Mouse (Mus musculus) MEL (cell line): ENCODE results near the gene P4ha1. TPM values are rescaled to one million over a fixed set of nuclear protein-coding genes. Genes with fewer than 3 reads are reported as not detected.

ENCODE experiments used
- DNase-seq: peaks from one replicate; pipeline ENCODE4 v3.0.0; 2011; ENCODE audit warnings: low read depth, low spot score
- H3K27ac ChIP-seq: 2 replicates; pipeline ENCODE4 v1.5.1; 2012; ENCODE audit warnings: low read depth, mild to moderate bottlenecking, control low read depth, low read length, moderate library complexity; ENCODE audit not compliant: control insufficient read depth
- H3K27me3 ChIP-seq, 2 experiments: fragments of 150-350 bp in 1 of 2; sonication (generic) in 1 of 2; 2 replicates each; pipeline ENCODE4 v1.6.1; 2012; ENCODE audit warnings: low read length in 2 of 2, mild to moderate bottlenecking in 2 of 2, improper control_type of control experiment in 1 of 2, moderate library complexity in 1 of 2; ENCODE audit not compliant: insufficient read depth in 2 of 2, control insufficient read depth in 1 of 2
- H3K36me3 ChIP-seq, 2 experiments: 2 replicates each; pipeline ENCODE4 v1.6.1; 2012 to 2014; ENCODE audit warnings: low read length in 2 of 2, improper control_type of control experiment in 1 of 2, inconsistent platforms in 1 of 2, mild to moderate bottlenecking in 1 of 2; ENCODE audit not compliant: insufficient read depth in 2 of 2, control insufficient read depth in 1 of 2
- H3K4me1 ChIP-seq, 2 experiments: fragments of 150-350 bp in 1 of 2; sonication (generic) in 1 of 2; 2 replicates each; pipeline ENCODE4 v1.6.1; 2012; ENCODE audit warnings: low read length in 2 of 2, improper control_type of control experiment in 1 of 2, mild to moderate bottlenecking in 1 of 2; ENCODE audit not compliant: insufficient read depth in 2 of 2, control insufficient read depth in 1 of 2
- H3K4me3 ChIP-seq, 2 experiments: fragments of 150-350 bp in 1 of 2; sonication (generic) in 1 of 2; 2 replicates each; pipeline ENCODE4 v1.5.1; 2012; ENCODE audit warnings: low read depth in 2 of 2, low read length in 2 of 2, mild to moderate bottlenecking in 2 of 2, moderate library complexity in 2 of 2, control low read depth in 1 of 2, improper control_type of control experiment in 1 of 2; ENCODE audit not compliant: control insufficient read depth in 1 of 2, insufficient read depth in 1 of 2
- H3K79me2 ChIP-seq: 2 replicates; pipeline ENCODE4 v1.6.1; 2012; ENCODE audit warnings: mild to moderate bottlenecking, low read length, moderate library complexity; ENCODE audit not compliant: control insufficient read depth, poor library complexity, insufficient read depth
- H3K9ac ChIP-seq: 2 replicates; pipeline ENCODE4 v1.6.1; 2012; ENCODE audit warnings: low read depth, mild to moderate bottlenecking, control low read depth, low read length, moderate library complexity; ENCODE audit not compliant: control insufficient read depth, poor library complexity, severe bottlenecking
- H3K9me3 ChIP-seq: fragments of 150-350 bp; sonication (generic); replicated peaks from 2 replicates; pipeline ENCODE4 v1.6.1; 2012; ENCODE audit warnings: mild to moderate bottlenecking, low read length, improper control_type of control experiment, moderate library complexity; ENCODE audit not compliant: insufficient read depth
- BHLHE40 ChIP-seq: IDR thresholded peaks from 2 replicates; pipeline ENCODE4 v1.6.1; 2012; ENCODE audit warnings: low read depth, mild to moderate bottlenecking, inconsistent platforms, low read length, improper control_type of control experiment, borderline replicate concordance
- CTCF ChIP-seq, 3 experiments: IDR thresholded peaks in 2 of 3; conservative IDR thresholded peaks in 1 of 3; 2 replicates each; pipeline ENCODE4 v1.5.1; 2011 to 2012; ENCODE audit warnings: low read length in 3 of 3, low read depth in 2 of 3, mild to moderate bottlenecking in 2 of 3, improper control_type of control experiment in 1 of 3, inconsistent platforms in 1 of 3, mixed read lengths in 1 of 3, moderate library complexity in 1 of 3; ENCODE audit not compliant: control insufficient read depth in 1 of 3, insufficient read depth in 1 of 3, poor library complexity in 1 of 3, severe bottlenecking in 1 of 3
- ETS1 ChIP-seq: IDR thresholded peaks from 2 replicates; pipeline ENCODE4 v1.6.1; 2012; ENCODE audit warnings: low read depth, mild to moderate bottlenecking, inconsistent platforms, low read length, improper control_type of control experiment, moderate library complexity
- GABPA ChIP-seq: IDR thresholded peaks from 2 replicates; pipeline ENCODE4 v1.6.1; 2012; ENCODE audit warnings: low read depth, mild to moderate bottlenecking, inconsistent platforms, low read length, improper control_type of control experiment, moderate library complexity
- MAFK ChIP-seq: IDR thresholded peaks from 2 replicates; pipeline ENCODE4 v1.6.1; 2011; ENCODE audit warnings: low read depth, mild to moderate bottlenecking, low read length, improper control_type of control experiment, borderline replicate concordance
- MAX ChIP-seq: IDR thresholded peaks from 2 replicates; pipeline ENCODE4 v1.6.1; 2011; ENCODE audit warnings: low read length, improper control_type of control experiment
- MEF2A ChIP-seq: IDR thresholded peaks from 2 replicates; pipeline ENCODE4 v1.6.1; 2014; ENCODE audit warnings: low read depth, mild to moderate bottlenecking, inconsistent platforms, low read length, improper control_type of control experiment; ENCODE audit not compliant: poor library complexity, insufficient replicate concordance, severe bottlenecking; ENCODE audit errors: extremely low read depth
- MYB ChIP-seq: IDR thresholded peaks from 2 replicates; pipeline ENCODE4 v1.6.1; 2011; ENCODE audit warnings: mild to moderate bottlenecking, low read depth, low read length, improper control_type of control experiment
- MYC ChIP-seq: IDR thresholded peaks from 2 replicates; pipeline ENCODE4 v1.6.1; 2011; ENCODE audit warnings: low read depth, mild to moderate bottlenecking, low read length, improper control_type of control experiment, moderate library complexity
- NELFE ChIP-seq: IDR thresholded peaks from 2 replicates; pipeline ENCODE4 v1.6.1; 2011; ENCODE audit warnings: low read depth, low read length, improper control_type of control experiment
- POLR2AphosphoS5 ChIP-seq: IDR thresholded peaks from 2 replicates; pipeline ENCODE4 v1.6.1; 2012; ENCODE audit warnings: low read depth, borderline replicate concordance, mild to moderate bottlenecking, inconsistent platforms, low read length, moderate library complexity, mixed read lengths
- RAD21 ChIP-seq: IDR thresholded peaks from 2 replicates; pipeline ENCODE4 v1.6.1; 2011; ENCODE audit warnings: mild to moderate bottlenecking, low read depth, low read length, improper control_type of control experiment
- SIN3A ChIP-seq: IDR thresholded peaks from 2 replicates; pipeline ENCODE4 v1.6.1; 2012; ENCODE audit warnings: low read length, improper control_type of control experiment, inconsistent platforms
- SMC3 ChIP-seq: IDR thresholded peaks from 2 replicates; pipeline ENCODE4 v1.6.1; 2011; ENCODE audit warnings: low read depth, low read length, improper control_type of control experiment
- TBP ChIP-seq: IDR thresholded peaks from 2 replicates; pipeline ENCODE4 v1.8.0; 2011; ENCODE audit warnings: low read depth, low read length, improper control_type of control experiment
- USF2 ChIP-seq, 2 experiments: IDR thresholded peaks; 2 replicates each; pipeline ENCODE4 v1.6.1; 2011 to 2012; ENCODE audit warnings: improper control_type of control experiment in 2 of 2, low read length in 2 of 2, borderline replicate concordance in 1 of 2, inconsistent platforms in 1 of 2, low read depth in 1 of 2, mild to moderate bottlenecking in 1 of 2; ENCODE audit not compliant: insufficient read depth in 1 of 2
- polyA plus RNA-seq, 2 experiments: library from polyadenylated mRNA; stranded (reverse) in 1 of 2; unstranded in 1 of 2; fragments of >175 nt in 1 of 2; fragments of >200 nt in 1 of 2; gene quantifications; 2 replicates each; pipeline versions ENCODE4 v1.2.1 to v1.2.4; 2012; ENCODE audit warnings: low replicate concordance in 2 of 2, low read depth in 1 of 2; ENCODE audit not compliant: insufficient read length in 2 of 2, insufficient read depth in 1 of 2, missing spikeins in 1 of 2
- total RNA-seq: library from RNA; depleted of rRNA; stranded (reverse); fragments of 300-350 nt; gene quantifications from 2 replicates; pipeline ENCODE4 v1.2.3, GENCODE M21; 2012

The P4ha1 gene
- total and polyA plus RNA-seq, 3 experiments = 18.9 to 50.2 TPM; not detected in 1

DNA sequence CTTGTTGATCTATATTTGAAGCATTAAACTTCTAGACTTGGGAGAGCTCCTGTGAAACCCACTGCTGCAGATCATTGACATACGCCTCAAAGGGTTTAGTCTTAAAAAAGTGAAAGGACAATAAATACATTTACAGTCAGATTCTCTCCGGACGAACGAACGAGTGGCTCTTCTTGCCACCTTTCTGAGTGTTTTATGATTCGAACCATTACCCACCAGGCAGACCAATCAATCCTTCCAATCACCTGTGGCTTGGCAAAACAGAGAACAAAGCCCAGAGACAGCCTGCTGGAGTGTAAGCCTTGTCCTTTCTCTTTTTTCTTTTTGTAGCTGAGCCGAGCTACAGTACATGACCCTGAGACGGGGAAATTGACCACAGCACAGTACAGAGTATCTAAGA lies 31.9 kb downstream of the P4ha1 start:
- Histone ChIP-seq H3K27ac (no peak overlapping the region), H3K36me3 (peaks cover 0 to 39% of the 10 kb centered on the region in 2 experiments; a peak in 3 of 4 replicates)
- TF ChIP-seq BHLHE40 (no peak), TBP (no peak), NELFE (no peak), USF2 (IDR thresholded peaks at IDR 0.05; ENCODE audit: borderline replicate concordance in 1 of 2, insufficient read depth in 1 of 2, low read depth in 1 of 2, low read length in 2 of 2) (no peak), SIN3A (no peak), ETS1 (no peak), POLR2AphosphoS5 (no peak), GABPA (no peak), MYB (no peak), MAX (no peak), MAFK (no peak)

DNA sequence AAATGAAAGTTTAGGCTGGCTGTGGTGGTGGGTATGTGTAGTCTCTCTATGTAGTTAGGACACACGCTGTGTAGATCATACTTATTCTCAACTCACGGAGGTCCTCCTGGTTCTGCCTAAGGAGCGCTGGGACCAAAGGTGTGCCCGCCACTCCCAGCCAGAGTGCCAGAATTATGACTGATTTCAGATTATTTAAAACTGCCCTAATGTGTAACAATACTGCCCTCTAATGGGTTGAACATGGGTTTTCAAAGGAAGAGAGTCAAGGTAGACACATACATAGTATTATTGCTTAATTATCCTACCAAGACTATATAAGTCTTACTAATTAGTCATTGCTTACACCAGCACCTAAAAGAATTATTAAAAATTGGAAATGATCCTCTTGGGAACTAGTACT lies 35.6 kb downstream of the P4ha1 start:
- Histone ChIP-seq H3K36me3 (peaks cover 0 to 28% of the 10 kb centered on the region in 2 experiments; a peak in 2 of 4 replicates), H3K4me1 (no peaks in the 10 kb centered on the region), H3K79me2 (no peaks in the 10 kb centered on the region; the same call in 1 of the 2 replicates), H3K4me3 (no peak overlapping the region), H3K9ac (no peak overlapping the region), H3K27me3 (no peaks in the 10 kb centered on the region), H3K9me3 (no peaks in the 10 kb centered on the region), H3K27ac (no peak overlapping the region)
- DNase-seq = no peak
- TF ChIP-seq CTCF (IDR thresholded peaks at IDR 0.05 in 2 of 3, conservative IDR thresholded peaks at IDR 0.05 in 1 of 3; ENCODE audit: control insufficient read depth in 1 of 3, insufficient read depth in 1 of 3, low read depth in 2 of 3, low read length in 3 of 3, poor library complexity in 1 of 3, severe bottlenecking in 1 of 3) (peak in 1 of 3 experiments; percentile 78; a peak in 2 of 6 replicates), RAD21 (peak; percentile 69), SMC3 (peak; percentile 67), MEF2A (no peak), MYC (no peak), USF2 (IDR thresholded peaks at IDR 0.05; ENCODE audit: borderline replicate concordance in 1 of 2, insufficient read depth in 1 of 2, low read depth in 1 of 2, low read length in 2 of 2) (no peak)

More for the DNA sequence above, 31.9 kb downstream of the P4ha1 start:
- no peak for DNase-seq
- H3K4me1 ChIP-seq = peaks cover 0 to 2% of the 10 kb centered on the region in 2 experiments; a peak in 1 of 4 replicates
- no peaks in the 10 kb centered on the region for H3K27me3 ChIP-seq
- H3K79me2 ChIP-seq = no peaks in the 10 kb centered on the region; the same call in 1 of the 2 replicates
- no peak overlapping the region for H3K4me3 ChIP-seq
- no peaks in the 10 kb centered on the region for H3K9me3 ChIP-seq
- no peak overlapping the region for H3K9ac ChIP-seq
